Mouse (Mus musculus) liver, adult 2 months (tissue): Measurements from ENCODE around the gene Rsph9. TPM values are rescaled to one million over a fixed set of nuclear protein-coding genes. Genes with fewer than 3 reads are reported as not detected.

Experiments
- DNase-seq: peaks from one replicate; pipeline ENCODE4 v3.0.0-alpha.2; 2011; ENCODE audit warnings: low read depth, low spot score; ENCODE audit errors: extremely low read depth
- H3K27ac ChIP-seq: fragments of 200-500 bp; replicated peaks from 2 replicates; pipeline ENCODE4 v1.5.1; 2012; ENCODE audit warnings: low read depth, mild to moderate bottlenecking, control low read depth, inconsistent platforms, low read length; ENCODE audit not compliant: insufficient read depth
- H3K27me3 ChIP-seq: fragments of 200-500 bp; 2 replicates; pipeline ENCODE4 v1.6.1; 2012; ENCODE audit warnings: mild to moderate bottlenecking, moderate library complexity, low read length, inconsistent platforms; ENCODE audit not compliant: control insufficient read depth, insufficient read depth
- H3K36me3 ChIP-seq: fragments of 200-500 bp; 2 replicates; pipeline ENCODE4 v1.6.1; 2012; ENCODE audit warnings: low read length, inconsistent platforms; ENCODE audit not compliant: control insufficient read depth, insufficient read depth
- H3K4me1 ChIP-seq: fragments of 200-500 bp; 2 replicates; pipeline ENCODE4 v1.6.1; 2011; ENCODE audit warnings: low read length; ENCODE audit not compliant: control insufficient read depth, insufficient read depth
- H3K4me3 ChIP-seq: fragments of 200-500 bp; 2 replicates; pipeline ENCODE4 v1.5.1; 2011; ENCODE audit warnings: low read depth, mild to moderate bottlenecking, control low read depth, low read length, moderate library complexity; ENCODE audit not compliant: insufficient read depth
- H3K79me2 ChIP-seq: fragments of 200-500 bp; 2 replicates; pipeline ENCODE4 v1.6.1; 2012; ENCODE audit warnings: inconsistent platforms, mild to moderate bottlenecking, low read length, moderate library complexity; ENCODE audit not compliant: control insufficient read depth, insufficient read depth
- H3K9ac ChIP-seq: fragments of 200-500 bp; 2 replicates; pipeline ENCODE4 v1.6.1; 2012; ENCODE audit warnings: low read depth, mild to moderate bottlenecking, control low read depth, inconsistent platforms, low read length
- CTCF ChIP-seq: fragments of 200-500 bp; IDR thresholded peaks from 2 replicates; pipeline ENCODE4 v1.5.1; 2011; ENCODE audit warnings: low read depth, low read length, control low read depth
- POLR2A ChIP-seq: fragments of 200-500 bp; IDR thresholded peaks from 2 replicates; pipeline ENCODE4 v1.6.1; 2011; ENCODE audit warnings: low read length, control low read depth; ENCODE audit not compliant: insufficient read depth; ENCODE audit errors: extremely low read depth
- WGBS: fragments of 180-500 bp; shearing (Covaris S2); methylation state at CpG from one replicate; pipeline ENCODE4 v1.1.7; 2018; 5-methylcytosine and 5-hydroxymethylcytosine counted together
- polyA plus RNA-seq: library from polyadenylated mRNA; depleted of rRNA; stranded (reverse); fragments of >200 nt; gene quantifications from 2 replicates; pipeline ENCODE4 v1.2.3, GENCODE M21; 2012
- total RNA-seq: library from RNA; depleted of rRNA; stranded (reverse); fragments of >200 nt; gene quantifications from 2 replicates; pipeline ENCODE4 v1.2.3, GENCODE M21; 2014

The Rsph9 gene
- total and polyA plus RNA-seq, 2 experiments: 0.83 to 0.93 TPM

- Histone ChIP-seq H3K79me2 (no peaks in the 10 kb centered on the region; the same call in 1 of the 2 replicates), H3K4me1 (peaks cover 9% of the 10 kb centered on the region; the same call in 1 of the 2 replicates), H3K4me3 (no peak overlapping the region), H3K27me3 (no peaks in the 10 kb centered on the region), H3K27ac (no peak overlapping the region), H3K36me3 (peaks cover 32% of the 10 kb centered on the region), H3K9ac (no peak overlapping the region)
- peak; percentile 37; the same call in 1 of the 2 replicates for TF ChIP-seq CTCF
- TF ChIP-seq POLR2A: no peak
- 88% methylated on average over 11 of the region's 11 CpGs for WGBS
- no peak for DNase-seq
These were observed 23.0 kb upstream of the Rsph9 start for GRCm38 (mm10) chr17:46167014-46167413.

- H3K9ac ChIP-seq: no peak overlapping the region
- no peak for TF ChIP-seq CTCF
- no peak for TF ChIP-seq POLR2A
- no peaks in the 10 kb centered on the region; the same call in 1 of the 2 replicates for H3K79me2 ChIP-seq
- H3K27me3 ChIP-seq: no peaks in the 10 kb centered on the region
- H3K27ac ChIP-seq: no peak overlapping the region
- DNase-seq: no peak
- no peak overlapping the region for H3K4me3 ChIP-seq
- H3K36me3 ChIP-seq: peaks cover 30% of the 10 kb centered on the region
- peaks cover 13% of the 10 kb centered on the region for H3K4me1 ChIP-seq
- WGBS: 79% methylated on average over 5 of the region's 5 CpGs
These were observed 22.3 kb upstream of the Rsph9 start for GRCm38 (mm10) chr17:46166270-46166669.

GRCm38 (mm10) chr17:46165460-46165859 is 21.4 kb upstream of the Rsph9 start:
- TF ChIP-seq POLR2A (no peak), CTCF (no peak)

GRCm38 (mm10) chr17:46164791-46165190 is 20.8 kb upstream of the Rsph9 start:
- H3K27me3 ChIP-seq: no peaks in the 10 kb centered on the region
- H3K27ac ChIP-seq: no peak overlapping the region
- 95% methylated on average over 10 of the region's 10 CpGs for WGBS
- H3K79me2 ChIP-seq: no peaks in the 10 kb centered on the region; the same call in 1 of the 2 replicates
- peaks cover 26% of the 10 kb centered on the region; the same call in 1 of the 2 replicates for H3K36me3 ChIP-seq
- H3K9ac ChIP-seq: no peak overlapping the region
- DNase-seq: no peak
- H3K4me3 ChIP-seq: no peak overlapping the region
- H3K4me1 ChIP-seq: peaks cover 13% of the 10 kb centered on the region
- TF ChIP-seq CTCF: no peak
- no peak for TF ChIP-seq POLR2A

More at GRCm38 (mm10) chr17:46165460-46165859, 21.4 kb upstream of the Rsph9 start:
- no peaks in the 10 kb centered on the region; the same call in 1 of the 2 replicates for H3K79me2 ChIP-seq
- no peak overlapping the region for H3K4me3 ChIP-seq
- peaks cover 27% of the 10 kb centered on the region; the same call in 1 of the 2 replicates for H3K36me3 ChIP-seq
- H3K4me1 ChIP-seq: peaks cover 13% of the 10 kb centered on the region
- DNase-seq: no peak
- WGBS: 85% methylated on average over 12 of the region's 12 CpGs
- no peaks in the 10 kb centered on the region for H3K27me3 ChIP-seq
- no peak overlapping the region for H3K27ac ChIP-seq
- H3K9ac ChIP-seq: no peak overlapping the region

GRCm38 (mm10) chr17:46164301-46164700 is 20.3 kb upstream of the Rsph9 start:
- 95% methylated on average over 8 of the region's 8 CpGs for WGBS
- no peak for TF ChIP-seq POLR2A
- no peak for TF ChIP-seq CTCF
- no peak for DNase-seq
- peaks cover 23% of the 10 kb centered on the region; the same call in 1 of the 2 replicates for H3K36me3 ChIP-seq
- no peak overlapping the region for H3K9ac ChIP-seq
- no peaks in the 10 kb centered on the region; the same call in 1 of the 2 replicates for H3K79me2 ChIP-seq
- H3K4me3 ChIP-seq: no peak overlapping the region
- H3K27me3 ChIP-seq: no peaks in the 10 kb centered on the region
- no peak overlapping the region for H3K27ac ChIP-seq
- H3K4me1 ChIP-seq: peaks cover 13% of the 10 kb centered on the region

GRCm38 (mm10) chr17:46162951-46163421 is 19.0 kb upstream of the Rsph9 start:
- peak overlapping the region; percentile 36; the same call in 1 of the 2 replicates for H3K27ac ChIP-seq
- peak overlapping the region; percentile 32 for H3K4me3 ChIP-seq
- H3K36me3 ChIP-seq: peaks cover 17% of the 10 kb centered on the region; the same call in 1 of the 2 replicates
- DNase-seq: peak; percentile 57
- no peak overlapping the region for H3K9ac ChIP-seq
- no peaks in the 10 kb centered on the region for H3K27me3 ChIP-seq
- TF ChIP-seq CTCF (no peak), POLR2A (no peak)
- H3K79me2 ChIP-seq: no peaks in the 10 kb centered on the region; the same call in 1 of the 2 replicates
- WGBS: 21% methylated on average over 9 of the region's 9 CpGs
- H3K4me1 ChIP-seq: peaks cover 16% of the 10 kb centered on the region
